8 mouse cellular contexts compared by ENCODE assay signal in the genomic region with DNA sequence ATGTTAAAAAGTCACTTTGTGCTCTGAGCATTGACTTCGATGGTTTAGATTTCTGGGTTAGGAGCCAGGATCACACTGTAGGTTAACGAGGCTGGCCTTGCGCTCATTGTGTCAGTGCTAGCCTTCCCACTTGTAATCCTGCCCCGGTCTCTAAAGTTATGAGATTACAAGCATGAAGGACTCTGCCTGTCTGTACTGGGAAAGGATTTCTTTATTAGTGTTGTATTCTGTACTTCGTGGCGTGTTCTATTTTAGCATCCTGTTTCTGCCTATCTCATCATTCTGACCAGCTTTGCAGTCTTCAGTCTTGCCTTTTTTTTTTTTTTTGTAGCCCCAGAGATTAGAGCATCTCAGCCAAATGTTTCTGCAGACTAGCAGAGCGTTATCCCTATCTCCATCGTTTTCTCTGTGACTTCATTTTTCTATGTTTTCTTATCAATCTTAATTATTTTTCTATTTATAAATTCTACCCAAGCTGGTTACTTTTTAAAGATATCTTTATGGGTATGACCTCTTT. TPM values are rescaled to one million over a fixed set of nuclear protein-coding genes. Genes with fewer than 3 reads are reported as not detected.
DNase-seq lines count a peak whose midpoint lies in the region; ATAC-seq and TF ChIP-seq lines count a peak whose summit lies in the region.

No protein-coding gene starts in this region.

- H3K4me3 ChIP-seq in kidney, adult 2 months (ENCODE audit: insufficient read depth, low read depth, low read length), result peak overlapping the region; percentile 75
- peak overlapping the region; percentile 99 for H3K4me3 ChIP-seq in hindbrain, embryonic 10.5 days
- H3K4me3 ChIP-seq in midbrain, embryonic 13.5 days (replicated peaks), result peak overlapping the region; percentile 100

- no peak for TF ChIP-seq POLR2A in kidney, adult 2 months (IDR thresholded peaks at IDR 0.05; ENCODE audit: low read depth, low read length)

- H3K4me2 ChIP-seq in midbrain, embryonic 13.5 days (replicated peaks), result peak overlapping the region; percentile 86

- no peaks in the 10 kb centered on the region for H3K36me3 ChIP-seq in kidney, adult 2 months (ENCODE audit: control insufficient read depth, insufficient read depth, low read length)
- peaks cover 5% of the 10 kb centered on the region for H3K36me3 ChIP-seq in hindbrain, embryonic 10.5 days
- H3K36me3 ChIP-seq in midbrain, embryonic 13.5 days, result 0 out of 2 replicates have a peak, but pooled peaks cover under 1% of the 10 kb centered on the region

- no peak for ATAC-seq in midbrain, embryonic 13.5 days

- no peak for TF ChIP-seq CTCF in kidney, adult 2 months (conservative IDR thresholded peaks at IDR 0.05; ENCODE audit: insufficient read depth, insufficient read length, low read depth, low read length)

- no peak overlapping the region for H3K27ac ChIP-seq in kidney, adult 2 months (ENCODE audit: insufficient read depth, low read depth, low read length)
- peak overlapping the region; percentile 91 for H3K27ac ChIP-seq in hindbrain, embryonic 10.5 days
- no peak overlapping the region for H3K27ac ChIP-seq in midbrain, embryonic 13.5 days

- 12% methylated on average over 8 of the region's 8 CpGs for WGBS in kidney, adult 2 months
- WGBS in hindbrain, embryonic 10.5 days, result 25% methylated on average over 8 of the region's 8 CpGs
- WGBS in midbrain, embryonic 13.5 days, result 23% methylated on average over 8 of the region's 8 CpGs

- DNase-seq in kidney, adult 2 months, result no peak
- DNase-seq in kidney, postnatal 10 days, result no peak
- DNase-seq in NIH3T3 (ENCODE audit: low read depth), result peak; percentile 44
- DNase-seq in hindbrain, embryonic 10.5 days (ENCODE audit: low spot score), result no peak
- no peak for DNase-seq in adrenal gland, adult 8-10 months
- DNase-seq in right cerebral cortex, postnatal 36 days (ENCODE audit: low spot score in 2 of 2), result no peak
- DNase-seq in right cerebral cortex, adult 2 months (ENCODE audit: low spot score in 2 of 2), result no peak

- H3K9me3 ChIP-seq in hindbrain, embryonic 10.5 days, result no peaks in the 10 kb centered on the region
- H3K9me3 ChIP-seq in midbrain, embryonic 13.5 days, result no peaks in the 10 kb centered on the region

- H3K27me3 ChIP-seq in kidney, adult 2 months (replicated peaks; ENCODE audit: control insufficient read depth, insufficient read depth, low read length), result no peaks in the 10 kb centered on the region
- H3K27me3 ChIP-seq in hindbrain, embryonic 10.5 days (ENCODE audit: insufficient read depth, poor library complexity, severe bottlenecking), result no peaks in the 10 kb centered on the region
- no peaks in the 10 kb centered on the region for H3K27me3 ChIP-seq in midbrain, embryonic 13.5 days

- H3K9ac ChIP-seq in midbrain, embryonic 13.5 days (replicated peaks), result peak overlapping the region; percentile 91

- 0 out of 2 replicates have a peak, but pooled peaks cover 4% of the 10 kb centered on the region for H3K4me1 ChIP-seq in kidney, adult 2 months (ENCODE audit: control insufficient read depth, insufficient read depth, low read length)
- peaks cover 23% of the 10 kb centered on the region for H3K4me1 ChIP-seq in hindbrain, embryonic 10.5 days (replicated peaks)
- peaks cover 25% of the 10 kb centered on the region for H3K4me1 ChIP-seq in midbrain, embryonic 13.5 days (replicated peaks)

RNA-seq across cellular contexts. Expression of a gene that starts 0.8 kb away (rescaled TPM):
- 4.6 and 5.5 TPM in 2 replicates for polyA plus RNA-seq in kidney, adult 2 months (2012; rRNA removed)
- 100 and 118 TPM in 2 replicates for polyA plus RNA-seq in hindbrain, embryonic 10.5 days (2016; fragmentation: Nextera tagmentation; extraction: Ambion mirVana)
- 86.3 and 93.2 TPM in 2 replicates for polyA plus RNA-seq in midbrain, embryonic 13.5 days (2015; fragmentation: Nextera tagmentation; extraction: Ambion mirVana)
- 10 to 100 TPM; 27.6 to 34.6 (median 32.3) TPM for total RNA-seq in adrenal gland, adult 8-10 months (2022)

RNA-seq across cellular contexts. Expression of a gene that starts 0.9 kb away (rescaled TPM):
- 2.6 and 4.4 TPM in 2 replicates for polyA plus RNA-seq in kidney, adult 2 months (2012; rRNA removed)
- 36.4 and 37.0 TPM in 2 replicates for polyA plus RNA-seq in hindbrain, embryonic 10.5 days (2016; fragmentation: Nextera tagmentation; extraction: Ambion mirVana)
- 31.2 and 34.1 TPM in 2 replicates for polyA plus RNA-seq in midbrain, embryonic 13.5 days (2015; fragmentation: Nextera tagmentation; extraction: Ambion mirVana)
- 10 to 100 TPM; 13.4 to 26.5 (median 19.8) TPM for total RNA-seq in adrenal gland, adult 8-10 months (2022)

RNA-seq across cellular contexts. Expression of a gene that starts 25.4 kb away (rescaled TPM):
- 0.14 and 0.30 TPM in 2 replicates for polyA plus RNA-seq in kidney, adult 2 months (2012; rRNA removed)
- polyA plus RNA-seq in hindbrain, embryonic 10.5 days (2016; fragmentation: Nextera tagmentation; extraction: Ambion mirVana), result 1.9 and 2.8 TPM in 2 replicates
- polyA plus RNA-seq in midbrain, embryonic 13.5 days (2015; fragmentation: Nextera tagmentation; extraction: Ambion mirVana), result 5.5 and 6.5 TPM in 2 replicates
- 1 to 10 TPM in 1 of 4 experiments, under 1 TPM in 3; 0.38 to 1.7 (median 0.81) TPM for total RNA-seq in adrenal gland, adult 8-10 months (2022)

RNA-seq across cellular contexts. Expression of a gene that starts 42.4 kb away (rescaled TPM):
- polyA plus RNA-seq in kidney, adult 2 months (2012; rRNA removed), result 5.6 and 6.0 TPM in 2 replicates
- polyA plus RNA-seq in hindbrain, embryonic 10.5 days (2016; fragmentation: Nextera tagmentation; extraction: Ambion mirVana), result 20.1 and 21.7 TPM in 2 replicates
- 24.2 and 28.8 TPM in 2 replicates for polyA plus RNA-seq in midbrain, embryonic 13.5 days (2015; fragmentation: Nextera tagmentation; extraction: Ambion mirVana)
- total RNA-seq in adrenal gland, adult 8-10 months (2022), result 10 to 100 TPM; 13.0 to 18.0 (median 14.1) TPM

Comparison
In these comparisons a context has a peak if more than half of its experiments do, and no peak if none do; other contexts are left out.
1. RNA of a gene that starts 0.8 kb away (polyA plus RNA-seq): 100 to 118 TPM in hindbrain, embryonic 10.5 days and 86.3 to 93.2 TPM in midbrain, embryonic 13.5 days; 4.6 to 5.5 TPM in kidney, adult 2 months; every median in the first group is over 10 times any median in the second.
2. Peak in every context shown above with its lines, with median percentiles within 50 percentile points of each other: H3K4me3 ChIP-seq.